Mouse (Mus musculus): ENCODE data around the gene Pik3r6.

DNA sequence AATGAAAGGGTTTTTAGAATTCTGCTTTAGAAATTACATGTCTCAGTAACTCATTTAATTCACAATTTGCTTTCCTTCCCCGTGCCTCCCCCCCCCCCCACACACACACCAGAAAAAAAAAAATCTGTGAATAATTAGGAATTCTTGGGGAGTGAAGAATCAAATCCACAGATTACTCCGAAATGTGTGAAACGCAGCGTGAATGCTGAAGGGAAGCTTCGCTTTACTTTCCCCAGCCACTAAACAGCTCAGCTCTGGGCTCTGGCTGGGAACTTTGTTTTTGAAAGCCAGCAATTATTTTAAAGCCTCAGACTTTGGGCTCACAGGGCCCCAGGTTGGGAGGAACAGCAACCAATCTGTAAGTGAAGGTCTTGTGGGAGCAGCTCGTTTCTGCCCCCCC, 77.7 kb downstream of the Pik3r6 start:
- TF ChIP-seq CTCF (IDR thresholded peaks at IDR 0.05; ENCODE audit: borderline replicate concordance, insufficient read depth, low read length) (no peak), POLR2A (IDR thresholded peaks at IDR 0.05; ENCODE audit: low read depth, low read length) (no peak)

All from embryonic fibroblast, embryonic 13.5 days (primary cell).